Mouse (Mus musculus) brain, embryonic 14.5 days (tissue): ENCODE results near the gene Ptpru. TPM values are rescaled to one million over a fixed set of nuclear protein-coding genes. Genes with fewer than 3 reads are reported as not detected.
A peak's percentile ranks its signal among the peaks of the same experiment; 100 is the strongest.

ENCODE experiments used
- DNase-seq: peaks from one replicate; pipeline ENCODE4 v3.0.0-alpha.2; 2011; ENCODE audit warnings: low read depth
- CTCF ChIP-seq: fragments of 200-500 bp; IDR thresholded peaks from 2 replicates; pipeline ENCODE4 v1.5.1; 2012; ENCODE audit warnings: inconsistent platforms, mild to moderate bottlenecking, moderate library complexity, borderline replicate concordance; ENCODE audit not compliant: insufficient read depth, insufficient read length; ENCODE audit errors: extremely low read depth
- POLR2A ChIP-seq: fragments of 200-500 bp; IDR thresholded peaks from 2 replicates; pipeline ENCODE4 v1.6.1; 2012; ENCODE audit warnings: mild to moderate bottlenecking, inconsistent platforms, borderline replicate concordance; ENCODE audit not compliant: poor library complexity, insufficient read depth, insufficient read length, severe bottlenecking; ENCODE audit errors: extremely low read depth
- polyA plus RNA-seq: library from polyadenylated mRNA; depleted of rRNA; stranded (reverse); fragments of >200 nt; gene quantifications from 2 replicates; pipeline ENCODE4 v1.2.3, GENCODE M21; 2012

Ptpru gene
- polyA plus RNA-seq, 1 experiment = 35.7 TPM

GRCm38 (mm10) chr4:131771384-131771783 is 66.7 kb downstream of the Ptpru start:
- peak; percentile 34 for DNase-seq
- no peak for TF ChIP-seq CTCF
- TF ChIP-seq POLR2A = no peak

- DNase-seq = no peak
Measured at GRCm38 (mm10) chr4:131763911-131764310, 74.2 kb downstream of the Ptpru start.

GRCm38 (mm10) chr4:131763479-131763878 is 74.6 kb downstream of the Ptpru start:
- peak; percentile 29; the same call in 1 of the 2 replicates for TF ChIP-seq CTCF
- TF ChIP-seq POLR2A = no peak
- DNase-seq = no peak

More at GRCm38 (mm10) chr4:131763911-131764310, 74.2 kb downstream of the Ptpru start:
- no peak for TF ChIP-seq POLR2A
- TF ChIP-seq CTCF = no peak

- no peak for DNase-seq
- TF ChIP-seq POLR2A (no peak), CTCF (no peak)
Measured at GRCm38 (mm10) chr4:131762211-131762784, 75.8 kb downstream of the Ptpru start.

GRCm38 (mm10) chr4:131752204-131752837 is 85.8 kb downstream of the Ptpru start:
- TF ChIP-seq POLR2A (no peak), CTCF (no peak)
- peak; percentile 91 for DNase-seq

GRCm38 (mm10) chr4:131751561-131751960 is 86.5 kb downstream of the Ptpru start:
- TF ChIP-seq POLR2A (no peak), CTCF (no peak)
- DNase-seq = peak; percentile 37

- no peak for DNase-seq
- no peak for TF ChIP-seq CTCF
- no peak for TF ChIP-seq POLR2A
Measured at GRCm38 (mm10) chr4:131749802-131750201, 88.3 kb downstream of the Ptpru start.

- TF ChIP-seq CTCF (no peak), POLR2A (no peak)
- DNase-seq = no peak
Measured at GRCm38 (mm10) chr4:131744685-131745043, 93.4 kb downstream of the Ptpru start.

GRCm38 (mm10) chr4:131743831-131744684 is 94.0 kb downstream of the Ptpru start:
- TF ChIP-seq CTCF (no peak), POLR2A (no peak)
- no peak for DNase-seq

GRCm38 (mm10) chr4:131743031-131743430 is 95.1 kb downstream of the Ptpru start:
- TF ChIP-seq POLR2A = no peak
- TF ChIP-seq CTCF = no peak
- DNase-seq = no peak

- no peak for TF ChIP-seq POLR2A
- no peak for DNase-seq
Measured at GRCm38 (mm10) chr4:131740621-131741020, 97.5 kb downstream of the Ptpru start.

GRCm38 (mm10) chr4:131728628-131729027 is 109.5 kb downstream of the Ptpru start:
- peak; percentile 40 for DNase-seq
- TF ChIP-seq POLR2A (no peak), CTCF (no peak)

- TF ChIP-seq CTCF = peak; percentile 72
- no peak for TF ChIP-seq POLR2A
- DNase-seq = peak; percentile 67
Measured at GRCm38 (mm10) chr4:131723415-131724080, 114.5 kb downstream of the Ptpru start.

GRCm38 (mm10) chr4:131722121-131722841 is 115.8 kb downstream of the Ptpru start:
- TF ChIP-seq POLR2A (no peak), CTCF (no peak)
- peak; percentile 12 for DNase-seq
